Mouse (Mus musculus): Measurements from ENCODE around the gene Vmn1r66.
"Not testable (repeated sequence)": the region's sequence is repeated elsewhere in the genome, so short reads cannot be mapped to it uniquely, and the experiment has no call there.

The Vmn1r66 gene

GRCm38 (mm10) chr7:10277906-10278305 lies at the start of gene Vmn1r66:
Vmn1r66 (minus strand) TSS chr7:10278006.
- ChIA-PET POLR2A (no interaction called here), CTCF (no interaction called here)

GRCm38 (mm10) chr7:10325462-10325861 lies 47.7 kb upstream of the Vmn1r66 start:
- CTCF ChIA-PET, POLR2A ChIA-PET: not testable (repeated sequence)

GRCm38 (mm10) chr7:10252075-10252474 lies 25.7 kb downstream of the Vmn1r66 start:
- CTCF ChIA-PET: no interaction called here
- POLR2A ChIA-PET: no interaction called here

- ChIA-PET POLR2A (no interaction called here), CTCF (no interaction called here)
Measured at GRCm38 (mm10) chr7:10249146-10249545, 28.7 kb downstream of the Vmn1r66 start.

Measured in embryonic stem cell, embryonic (primary cell).